Mouse (Mus musculus): ENCODE data around the gene Ankrd23. TPM values are rescaled to one million over a fixed set of nuclear protein-coding genes. Genes with fewer than 3 reads are reported as not detected.

Gene Ankrd23
- polyA plus RNA-seq, 1 experiment from 2014 or later = 15.3 TPM

DNA sequence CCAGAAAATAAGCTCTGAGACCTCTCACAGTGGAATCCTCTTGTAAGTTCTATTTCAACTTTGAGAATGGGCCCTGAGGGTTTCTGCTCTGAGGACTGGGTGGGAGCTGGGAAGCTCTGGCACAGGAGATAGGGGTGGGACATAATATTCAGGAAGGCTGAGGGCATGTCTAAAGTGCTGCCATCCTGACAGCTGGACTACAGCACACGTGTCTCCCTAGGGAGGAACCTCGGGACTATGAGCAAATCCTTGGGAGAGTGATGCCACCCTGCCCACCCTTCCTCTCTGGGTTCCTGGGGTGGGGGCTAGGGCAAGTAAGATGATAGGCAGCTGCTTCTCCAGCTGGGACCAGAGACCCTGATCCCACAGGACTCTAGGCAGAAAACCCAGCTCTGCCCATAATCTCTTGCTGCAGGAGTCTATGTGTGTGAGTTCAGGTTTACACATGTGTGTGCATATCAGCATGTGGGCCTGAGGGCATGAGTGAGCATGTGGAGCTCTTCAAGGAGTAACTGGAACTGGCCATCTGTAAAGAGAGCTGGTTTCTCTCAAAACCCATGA, 35.5 kb upstream of the Ankrd23 start:
- Histone ChIP-seq H3K27me3 (ENCODE audit: poor library complexity, severe bottlenecking) (peaks cover 9% of the 10 kb centered on the region; the same call in 1 of the 2 replicates), H3K36me3 (replicated peaks) (no peaks in the 10 kb centered on the region), H3K27ac (no peak overlapping the region), H3K9me3 (no peaks in the 10 kb centered on the region), H3K4me1 (peaks cover 80% of the 10 kb centered on the region), H3K4me3 (no peak overlapping the region)
- WGBS = 82% methylated on average over 2 of the region's 2 CpGs
- DNase-seq (ENCODE audit: extremely low spot score, low spot score) = no peak

DNA sequence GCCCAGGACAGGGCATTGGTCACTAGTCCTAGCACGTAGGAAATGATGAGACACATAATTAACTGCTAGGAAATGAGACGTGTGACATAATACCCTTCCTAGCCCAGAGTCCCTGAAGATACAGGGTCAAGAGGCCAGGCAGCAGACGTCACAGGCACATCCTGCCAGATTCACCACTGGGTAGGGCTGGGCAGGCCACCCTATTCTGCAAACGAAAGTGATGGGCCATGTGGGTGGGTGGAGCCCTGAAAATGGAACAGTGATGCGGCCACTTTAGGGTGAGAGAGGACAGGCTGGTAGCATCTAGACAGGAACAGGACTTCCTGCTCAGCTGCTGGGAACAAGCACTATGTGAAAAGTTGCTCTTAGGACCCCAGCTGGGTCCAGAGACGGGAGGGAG, 34.9 kb upstream of the Ankrd23 start:
- no peak overlapping the region for H3K27ac ChIP-seq
- WGBS = 59% methylated on average over 6 of the region's 6 CpGs
- H3K27me3 ChIP-seq (ENCODE audit: poor library complexity, severe bottlenecking) = 0 out of 2 replicates have a peak, but pooled peaks cover 3% of the 10 kb centered on the region
- H3K4me3 ChIP-seq = no peak overlapping the region
- H3K36me3 ChIP-seq (replicated peaks) = no peaks in the 10 kb centered on the region
- peaks cover 79% of the 10 kb centered on the region for H3K4me1 ChIP-seq
- H3K9me3 ChIP-seq = no peaks in the 10 kb centered on the region
- DNase-seq (ENCODE audit: extremely low spot score, low spot score) = no peak

GRCm38 (mm10) chr1:36570320-36570719, 33.6 kb upstream of the Ankrd23 start:
- peaks cover 76% of the 10 kb centered on the region for H3K4me1 ChIP-seq
- no peaks in the 10 kb centered on the region for H3K36me3 ChIP-seq (replicated peaks)
- DNase-seq (ENCODE audit: extremely low spot score, low spot score) = no peak
- H3K4me3 ChIP-seq = no peak overlapping the region
- no peaks in the 10 kb centered on the region for H3K9me3 ChIP-seq
- peak overlapping the region; percentile 53; the same call in 1 of the 2 replicates for H3K27ac ChIP-seq
- 89% methylated on average over 5 of the region's 5 CpGs for WGBS
- H3K27me3 ChIP-seq (ENCODE audit: poor library complexity, severe bottlenecking) = no peaks in the 10 kb centered on the region

GRCm38 (mm10) chr1:36569694-36570276, 33.1 kb upstream of the Ankrd23 start:
- no peak overlapping the region for H3K4me3 ChIP-seq
- H3K36me3 ChIP-seq (replicated peaks) = no peaks in the 10 kb centered on the region
- H3K9me3 ChIP-seq = no peaks in the 10 kb centered on the region
- H3K27me3 ChIP-seq (ENCODE audit: poor library complexity, severe bottlenecking) = no peaks in the 10 kb centered on the region
- peaks cover 73% of the 10 kb centered on the region for H3K4me1 ChIP-seq
- 55% methylated on average over 7 of the region's 7 CpGs for WGBS
- no peak for DNase-seq (ENCODE audit: extremely low spot score, low spot score)
- H3K27ac ChIP-seq = peak overlapping the region; percentile 53; the same call in 1 of the 2 replicates

DNA sequence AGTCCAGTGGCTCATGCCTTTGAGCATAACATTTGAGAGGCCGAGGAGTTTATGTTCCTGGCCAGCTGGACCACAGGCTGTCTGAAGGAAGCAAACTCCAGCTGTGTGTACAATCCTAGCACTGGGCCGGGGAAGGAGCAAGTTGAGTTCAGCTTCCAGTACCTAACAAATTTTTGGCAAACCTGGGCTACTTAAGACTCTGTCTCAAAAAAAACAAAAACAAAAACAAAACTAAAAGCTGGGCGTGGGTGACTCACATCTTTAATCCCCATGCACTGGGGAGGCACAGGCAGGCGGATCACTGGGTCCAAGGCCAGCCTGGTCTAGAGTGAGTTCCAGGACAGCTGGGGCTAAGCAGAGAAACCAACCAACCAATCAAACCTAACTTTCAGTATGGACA, 32.1 kb upstream of the Ankrd23 start:
- no peaks in the 10 kb centered on the region for H3K36me3 ChIP-seq (replicated peaks)
- no peak for DNase-seq (ENCODE audit: extremely low spot score, low spot score)
- H3K27me3 ChIP-seq (ENCODE audit: poor library complexity, severe bottlenecking) = no peaks in the 10 kb centered on the region
- WGBS = 79% methylated on average over 4 of the region's 4 CpGs
- H3K4me3 ChIP-seq = no peak overlapping the region
- 0 out of 2 replicates have a peak overlapping the region, but pooled peaks have one; percentile 53 for H3K27ac ChIP-seq
- H3K9me3 ChIP-seq = no peaks in the 10 kb centered on the region
- H3K4me1 ChIP-seq = peaks cover 63% of the 10 kb centered on the region

GRCm38 (mm10) chr1:36567818-36568603, 31.3 kb upstream of the Ankrd23 start:
- DNase-seq (ENCODE audit: extremely low spot score, low spot score) = no peak
- peak overlapping the region; percentile 15; the same call in 1 of the 2 replicates for H3K27ac ChIP-seq
- no peaks in the 10 kb centered on the region for H3K36me3 ChIP-seq (replicated peaks)
- no peaks in the 10 kb centered on the region for H3K27me3 ChIP-seq (ENCODE audit: poor library complexity, severe bottlenecking)
- no peaks in the 10 kb centered on the region for H3K9me3 ChIP-seq
- H3K4me3 ChIP-seq = no peak overlapping the region
- WGBS = 48% methylated on average over 21 of the region's 21 CpGs
- H3K4me1 ChIP-seq = peaks cover 65% of the 10 kb centered on the region

GRCm38 (mm10) chr1:36566425-36566824, 29.7 kb upstream of the Ankrd23 start:
- Histone ChIP-seq H3K4me1 (peaks cover 67% of the 10 kb centered on the region), H3K27me3 (ENCODE audit: poor library complexity, severe bottlenecking) (no peaks in the 10 kb centered on the region), H3K27ac (peak overlapping the region; percentile 54), H3K36me3 (replicated peaks) (no peaks in the 10 kb centered on the region), H3K4me3 (no peak overlapping the region), H3K9me3 (no peaks in the 10 kb centered on the region)
- no peak for DNase-seq (ENCODE audit: extremely low spot score, low spot score)
- WGBS = 6% methylated on average over 2 of the region's 2 CpGs

DNA sequence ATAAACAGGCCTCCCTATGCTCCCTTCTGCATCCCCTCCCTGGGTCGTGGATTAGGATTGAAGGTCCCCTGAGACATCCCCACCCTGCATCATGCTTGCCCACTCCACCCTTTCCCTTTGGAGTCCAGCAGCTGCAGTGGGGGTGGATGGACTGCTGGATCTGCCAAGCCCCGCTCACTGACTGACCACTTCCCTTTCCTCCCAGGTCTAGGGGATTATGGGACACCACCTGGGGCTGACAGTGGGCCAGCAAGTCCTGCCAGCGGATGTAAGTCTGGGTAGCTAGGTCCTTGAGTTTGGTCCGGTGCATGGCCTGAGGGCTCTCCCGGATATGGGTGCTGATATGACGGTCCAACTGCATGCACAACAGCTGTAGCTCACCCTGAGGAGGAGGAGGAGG, 27.4 kb upstream of the Ankrd23 start:
- DNase-seq (ENCODE audit: extremely low spot score, low spot score) = no peak
- no peaks in the 10 kb centered on the region for H3K36me3 ChIP-seq (replicated peaks)
- peaks cover 70% of the 10 kb centered on the region for H3K4me1 ChIP-seq
- 78% methylated on average over 6 of the region's 6 CpGs for WGBS
- H3K27me3 ChIP-seq (ENCODE audit: poor library complexity, severe bottlenecking) = peaks cover 10% of the 10 kb centered on the region
- no peak overlapping the region for H3K4me3 ChIP-seq
- H3K9me3 ChIP-seq = no peaks in the 10 kb centered on the region
- H3K27ac ChIP-seq = no peak overlapping the region

DNA sequence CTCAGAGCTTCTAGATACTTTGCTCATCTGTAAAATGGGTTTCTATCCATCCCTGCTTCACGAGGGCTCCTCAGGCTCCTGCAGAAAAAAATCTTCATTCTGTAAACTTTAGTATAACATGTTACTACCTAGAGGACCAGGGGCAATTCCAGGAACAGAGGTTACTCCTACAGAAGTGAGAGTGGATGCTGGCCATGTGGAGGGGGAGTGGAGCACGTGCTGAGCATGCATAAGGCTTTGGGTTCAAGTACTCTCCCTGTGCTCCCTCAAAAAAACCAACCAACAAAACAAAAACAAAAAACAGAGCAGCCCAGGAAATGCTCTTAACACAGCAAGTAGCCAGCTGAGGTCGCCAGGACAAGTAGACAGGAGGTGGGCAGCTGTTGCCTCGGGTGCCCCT, 26.9 kb upstream of the Ankrd23 start:
- Histone ChIP-seq H3K27ac (no peak overlapping the region), H3K27me3 (ENCODE audit: poor library complexity, severe bottlenecking) (peaks cover 14% of the 10 kb centered on the region), H3K4me1 (peaks cover 71% of the 10 kb centered on the region), H3K4me3 (no peak overlapping the region), H3K9me3 (no peaks in the 10 kb centered on the region), H3K36me3 (replicated peaks) (no peaks in the 10 kb centered on the region)
- no peak for DNase-seq (ENCODE audit: extremely low spot score, low spot score)
- 76% methylated on average over 4 of the region's 4 CpGs for WGBS

- 73% methylated on average over 2 of the region's 2 CpGs for WGBS
- Histone ChIP-seq H3K27ac (no peak overlapping the region), H3K36me3 (replicated peaks) (no peaks in the 10 kb centered on the region), H3K27me3 (ENCODE audit: poor library complexity, severe bottlenecking) (peaks cover 14% of the 10 kb centered on the region), H3K9me3 (no peaks in the 10 kb centered on the region), H3K4me3 (no peak overlapping the region), H3K4me1 (peaks cover 71% of the 10 kb centered on the region)
- no peak for DNase-seq (ENCODE audit: extremely low spot score, low spot score)
Measured at GRCm38 (mm10) chr1:36563197-36563596, 26.5 kb upstream of the Ankrd23 start.

GRCm38 (mm10) chr1:36562388-36562787, 25.7 kb upstream of the Ankrd23 start:
- 72% methylated on average over 4 of the region's 4 CpGs for WGBS
- H3K27ac ChIP-seq = no peak overlapping the region; the same call in 1 of the 2 replicates
- DNase-seq (ENCODE audit: extremely low spot score, low spot score) = no peak
- peaks cover 14% of the 10 kb centered on the region for H3K27me3 ChIP-seq (ENCODE audit: poor library complexity, severe bottlenecking)
- no peaks in the 10 kb centered on the region for H3K36me3 ChIP-seq (replicated peaks)
- no peak overlapping the region for H3K4me3 ChIP-seq
- no peaks in the 10 kb centered on the region for H3K9me3 ChIP-seq
- H3K4me1 ChIP-seq = peaks cover 72% of the 10 kb centered on the region

- Histone ChIP-seq H3K27me3 (ENCODE audit: poor library complexity, severe bottlenecking) (peaks cover 14% of the 10 kb centered on the region), H3K9me3 (no peaks in the 10 kb centered on the region), H3K27ac (no peak overlapping the region), H3K4me3 (no peak overlapping the region), H3K36me3 (replicated peaks) (no peaks in the 10 kb centered on the region), H3K4me1 (peaks cover 64% of the 10 kb centered on the region)
- WGBS = 61% methylated on average over 6 of the region's 6 CpGs
- no peak for DNase-seq (ENCODE audit: extremely low spot score, low spot score)
Measured at GRCm38 (mm10) chr1:36560903-36561302, 24.2 kb upstream of the Ankrd23 start.

- peaks cover 10% of the 10 kb centered on the region for H3K36me3 ChIP-seq (replicated peaks)
- WGBS = 65% methylated on average over 5 of the region's 5 CpGs
- peaks cover 14% of the 10 kb centered on the region for H3K27me3 ChIP-seq (ENCODE audit: poor library complexity, severe bottlenecking)
- H3K9me3 ChIP-seq = no peaks in the 10 kb centered on the region
- no peak for DNase-seq (ENCODE audit: extremely low spot score, low spot score)
- H3K27ac ChIP-seq = no peak overlapping the region
- H3K4me3 ChIP-seq = no peak overlapping the region
- peaks cover 72% of the 10 kb centered on the region for H3K4me1 ChIP-seq
Measured at GRCm38 (mm10) chr1:36559888-36560287, 23.2 kb upstream of the Ankrd23 start.

Measured in forebrain, embryonic 10.5 days (tissue).